Mouse (Mus musculus) limb, embryonic 11.5 days (tissue): ENCODE results near the gene Apoc3. TPM values are rescaled to one million over a fixed set of nuclear protein-coding genes. Genes with fewer than 3 reads are reported as not detected.

Experiments
- ATAC-seq: fragments of 200-750 bp; cut with Nextera tagmentation; 2 replicates; pipeline ENCODE4 v1.8.0; 2017; ENCODE audit warnings: low read depth; ENCODE audit not compliant: insufficient number of reproducible peaks, low FRiP score, low TSS enrichment
- DNase-seq: peaks from one replicate; pipeline ENCODE4 v3.0.0-alpha.2; 2015; ENCODE audit warnings: low spot score
- H3K27ac ChIP-seq: fragments of 300-500 bp; sonication (generic); replicated peaks from 2 replicates; pipeline ENCODE4 v1.5.1; 2014; ENCODE audit warnings: low read depth, mild to moderate bottlenecking, low read length
- H3K27me3 ChIP-seq: fragments of 300-500 bp; sonication (generic); 2 replicates; pipeline ENCODE4 v1.6.1; 2014; ENCODE audit warnings: mild to moderate bottlenecking, low read length, mixed read lengths; ENCODE audit not compliant: control insufficient read depth, insufficient read depth
- H3K36me3 ChIP-seq: fragments of 300-500 bp; sonication (generic); 2 replicates; pipeline ENCODE4 v1.6.1; 2014; ENCODE audit warnings: mild to moderate bottlenecking, low read length, moderate library complexity, mixed read lengths; ENCODE audit not compliant: control insufficient read depth, insufficient read depth
- H3K4me1 ChIP-seq: fragments of 300-500 bp; sonication (generic); 2 replicates; pipeline ENCODE4 v1.6.1; 2014; ENCODE audit warnings: low read length, mixed read lengths; ENCODE audit not compliant: control insufficient read depth, insufficient read depth
- H3K4me2 ChIP-seq: fragments of 300-500 bp; sonication (generic); 2 replicates; pipeline ENCODE4 v1.6.1; 2014; ENCODE audit warnings: low read depth, mild to moderate bottlenecking, moderate library complexity; ENCODE audit not compliant: severe bottlenecking
- H3K4me3 ChIP-seq: fragments of 300-500 bp; sonication (generic); 2 replicates; pipeline ENCODE4 v1.5.1; 2014; ENCODE audit warnings: low read depth, low read length
- H3K9ac ChIP-seq: fragments of 300-500 bp; sonication (generic); 2 replicates; pipeline ENCODE4 v1.6.1; 2014; ENCODE audit warnings: mild to moderate bottlenecking, low read length
- H3K9me3 ChIP-seq: fragments of 300-500 bp; sonication (generic); 2 replicates; pipeline ENCODE4 v1.6.1; 2016; ENCODE audit warnings: low read length; ENCODE audit not compliant: control insufficient read depth
- WGBS: fragments of 180-500 bp; shearing (Covaris S2); extraction: QIAGEN DNeasy Blood & Tissue Kit; methylation state at CpG from one replicate; pipeline ENCODE4 v1.1.7; 2014; 5-methylcytosine and 5-hydroxymethylcytosine counted together
- polyA plus RNA-seq: library from polyadenylated mRNA; unstranded; fragments of >200 nt; fragmentation: Nextera tagmentation; extraction: Ambion mirVana; gene quantifications from 2 replicates; pipeline ENCODE4 v1.2.1, GENCODE M21; 2014

The Apoc3 gene
- not detected in 2 replicates for polyA plus RNA-seq

DNA sequence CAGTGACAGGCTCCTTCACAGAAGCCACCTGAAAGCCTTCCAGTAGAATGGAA, at the start of gene Apoc3:
Gene Apoc3, minus strand, starts transcription at position 41 of the 53 bp plus-strand sequence.
- H3K9me3 ChIP-seq = no peaks in the 10 kb centered on the region
- peaks cover 1% of the 10 kb centered on the region; the same call in 1 of the 2 replicates for H3K4me1 ChIP-seq
- no peak for DNase-seq
- ATAC-seq = no peak
- no peak within 1 kb of the TSS for H3K4me2 ChIP-seq
- no peak within 1 kb of the TSS for H3K9ac ChIP-seq
- H3K36me3 ChIP-seq = no peaks in the 10 kb centered on the region
- H3K27ac ChIP-seq = no peak within 1 kb of the TSS
- no peaks in the 10 kb centered on the region for H3K27me3 ChIP-seq
- H3K4me3 ChIP-seq = no peak within 1 kb of the TSS

DNA sequence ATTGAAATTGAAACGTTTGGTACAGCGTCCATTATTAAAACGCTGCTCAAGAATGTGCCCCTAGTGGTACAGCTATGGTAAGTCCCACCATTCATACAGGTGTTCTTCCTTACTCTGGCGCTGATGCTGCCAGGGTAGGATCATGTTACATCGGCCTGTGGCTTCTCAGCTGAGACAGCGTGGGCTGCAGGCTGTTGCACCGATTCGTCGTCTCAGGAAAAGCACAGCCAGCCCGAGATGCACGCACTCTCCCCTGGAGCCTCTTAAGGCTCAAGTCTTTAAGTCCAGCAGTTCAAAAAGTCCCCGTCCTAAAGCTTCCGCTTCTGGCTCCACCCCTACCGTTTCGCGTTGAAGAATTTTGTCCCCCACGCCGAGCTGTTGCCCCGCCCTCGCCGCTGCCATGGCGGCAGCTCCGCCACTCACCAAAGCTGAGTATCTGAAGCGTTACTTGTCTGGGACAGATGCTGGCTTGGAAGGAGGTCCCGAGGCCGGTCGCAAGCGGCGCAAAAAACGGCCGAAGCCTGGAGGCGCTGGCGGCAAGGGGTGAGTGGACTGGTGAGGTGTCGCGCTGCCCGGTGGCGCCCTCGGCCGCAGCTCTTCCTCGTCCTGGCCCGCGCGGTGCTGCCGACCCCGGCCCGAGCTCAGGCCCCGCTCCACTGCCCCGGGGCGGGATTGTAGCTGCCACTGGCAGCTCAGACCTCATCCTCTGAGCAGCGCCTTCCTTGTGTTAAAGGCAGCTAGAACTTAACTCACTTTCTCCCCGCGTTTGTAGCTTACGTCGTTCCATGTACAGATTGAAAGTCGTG, 47.4 kb upstream of the Apoc3 start, which contains the start of gene Bud13:
Gene Bud13, plus strand, starts transcription at position 378 of the 806 bp plus-strand sequence.
- under 1% methylated on average over 55 of the region's 55 CpGs for WGBS
- Histone ChIP-seq H3K4me1 (peaks cover 5% of the 10 kb centered on the region), H3K27ac (peak within 1 kb of the TSS; percentile 87), H3K36me3 (peaks cover 15% of the 10 kb centered on the region; the same call in 1 of the 2 replicates), H3K9me3 (no peaks in the 10 kb centered on the region), H3K27me3 (no peaks in the 10 kb centered on the region), H3K9ac (peak within 1 kb of the TSS; percentile 88), H3K4me3 (peak within 1 kb of the TSS; percentile 92), H3K4me2 (peak within 1 kb of the TSS; percentile 64)
- DNase-seq (peak; percentile 93), ATAC-seq (peak; percentile 92)

DNA sequence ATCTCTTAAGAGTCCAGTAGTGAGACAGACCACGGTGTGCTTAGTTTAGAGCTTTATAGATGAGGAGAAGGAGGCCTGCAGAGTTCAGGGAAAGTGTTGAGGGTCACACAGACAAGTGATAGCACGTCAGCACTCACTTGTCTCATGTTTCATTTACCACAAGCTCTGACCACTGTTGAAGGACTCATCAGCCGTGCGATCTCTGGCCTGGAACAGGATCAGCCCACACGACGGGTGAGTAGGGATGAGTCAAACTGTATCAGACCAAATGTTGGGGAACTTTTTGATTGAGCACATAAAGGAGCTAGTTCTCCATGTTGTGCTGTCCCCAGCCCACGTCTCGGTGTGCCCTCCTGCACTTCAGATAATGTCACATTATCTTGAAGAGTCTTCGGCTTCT, 39.1 kb upstream of the Apoc3 start:
- Histone ChIP-seq H3K4me2 (no peak overlapping the region), H3K9ac (no peak overlapping the region), H3K9me3 (no peaks in the 10 kb centered on the region), H3K36me3 (peaks cover 11% of the 10 kb centered on the region), H3K27me3 (peaks cover 4% of the 10 kb centered on the region; the same call in 1 of the 2 replicates), H3K27ac (no peak overlapping the region), H3K4me3 (no peak overlapping the region), H3K4me1 (0 out of 2 replicates have a peak, but pooled peaks cover 3% of the 10 kb centered on the region)
- 86% methylated on average over 9 of the region's 9 CpGs for WGBS
- ATAC-seq (no peak), DNase-seq (no peak)

DNA sequence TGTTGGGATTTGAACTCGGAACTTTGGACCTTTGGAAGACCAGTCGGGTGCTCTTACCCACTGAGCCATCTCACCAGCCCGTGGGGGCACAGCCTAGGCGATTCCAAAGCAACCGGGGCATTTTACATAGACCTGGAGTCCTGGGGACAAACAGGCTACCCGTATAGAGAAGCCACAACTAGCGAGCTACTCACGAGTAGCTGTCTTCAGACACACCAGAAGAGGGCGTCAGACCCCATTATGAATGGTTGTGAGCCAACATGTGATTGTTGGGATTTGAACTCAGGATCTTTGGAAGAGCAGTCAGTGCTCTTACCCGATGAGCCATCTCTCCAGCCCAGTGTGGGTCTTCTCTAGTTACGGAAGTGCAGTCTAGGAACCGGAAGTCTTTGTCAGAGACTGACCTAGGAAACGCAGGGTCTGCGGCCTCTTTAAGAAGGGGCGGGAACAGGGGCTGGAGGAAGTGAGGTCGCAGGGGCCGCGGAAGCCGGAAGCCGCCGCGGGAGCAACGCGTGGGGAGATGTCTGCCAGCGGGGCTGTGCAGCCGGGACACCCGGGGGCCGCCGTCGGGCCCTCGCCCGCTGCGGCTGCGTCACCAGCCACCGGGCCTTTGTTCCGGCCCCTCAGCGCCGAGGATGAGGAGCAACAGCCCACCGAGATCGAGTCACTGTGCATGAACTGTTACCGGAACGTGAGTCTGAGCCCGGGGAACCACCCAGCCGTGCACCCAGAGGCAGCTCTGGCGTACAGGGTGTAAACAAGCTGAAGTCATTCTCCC, 37.4 kb upstream of the Apoc3 start, which contains the start of gene Zpr1:
Gene Zpr1, plus strand, starts transcription at position 388 of the 778 bp plus-strand sequence.
- Histone ChIP-seq H3K27ac (no peak within 1 kb of the TSS), H3K36me3 (peaks cover 6% of the 10 kb centered on the region), H3K4me1 (0 out of 2 replicates have a peak, but pooled peaks cover 3% of the 10 kb centered on the region), H3K4me3 (peak within 1 kb of the TSS; percentile 88), H3K4me2 (peak within 1 kb of the TSS; percentile 84), H3K9me3 (no peaks in the 10 kb centered on the region), H3K27me3 (peaks cover 4% of the 10 kb centered on the region; the same call in 1 of the 2 replicates), H3K9ac (peak within 1 kb of the TSS; percentile 63)
- ATAC-seq = peak; percentile 88
- DNase-seq = peak; percentile 91
- WGBS = 7% methylated on average over 45 of the region's 45 CpGs

DNA sequence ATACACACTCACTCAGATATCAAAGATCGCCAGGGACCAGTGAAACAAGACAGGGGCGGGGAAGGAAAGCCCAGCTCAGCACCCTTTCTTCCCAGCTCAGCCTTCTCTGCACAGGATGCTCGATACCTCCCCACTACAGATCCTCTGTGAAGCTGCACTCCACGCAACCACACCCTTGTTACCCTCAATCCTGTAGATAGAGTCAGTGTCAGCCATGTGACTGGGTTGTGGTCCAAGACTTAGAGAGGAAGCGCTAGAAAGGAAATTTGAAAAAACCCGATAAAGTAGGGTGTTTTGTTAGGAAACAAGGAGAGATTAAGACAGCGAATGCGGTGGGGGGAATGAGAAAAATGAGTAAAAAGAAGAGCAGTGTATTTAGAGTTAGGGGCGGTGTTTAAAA, 36.6 kb upstream of the Apoc3 start:
- DNase-seq = no peak
- 84% methylated on average over 9 of the region's 9 CpGs for WGBS
- no peak for ATAC-seq
- H3K27ac ChIP-seq = no peak overlapping the region
- H3K4me3 ChIP-seq = no peak overlapping the region
- no peak overlapping the region for H3K9ac ChIP-seq
- 0 out of 2 replicates have a peak, but pooled peaks cover 3% of the 10 kb centered on the region for H3K4me1 ChIP-seq
- no peaks in the 10 kb centered on the region for H3K9me3 ChIP-seq
- peaks cover 6% of the 10 kb centered on the region for H3K36me3 ChIP-seq
- peaks cover 4% of the 10 kb centered on the region; the same call in 1 of the 2 replicates for H3K27me3 ChIP-seq
- no peak overlapping the region for H3K4me2 ChIP-seq

DNA sequence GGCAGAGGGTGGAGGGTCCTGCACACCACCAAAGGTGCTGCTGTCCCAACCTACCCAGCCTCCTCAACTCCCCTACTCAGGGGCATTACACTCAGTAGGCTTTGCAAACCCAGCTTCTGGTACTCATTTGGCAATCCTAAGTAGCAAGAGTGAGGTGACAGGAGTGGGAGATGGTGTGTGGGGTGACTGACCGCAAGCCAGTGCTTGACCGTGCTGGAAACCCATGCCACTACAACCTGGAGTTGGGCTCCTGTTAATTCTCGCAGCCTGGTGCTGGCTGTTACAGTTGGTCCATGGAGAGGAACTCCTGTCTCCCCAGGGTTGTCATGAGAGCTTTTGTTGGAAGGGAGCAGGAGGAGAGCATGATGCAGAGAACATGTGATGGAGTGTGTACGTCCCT, 35.3 kb upstream of the Apoc3 start:
- no peak overlapping the region for H3K4me2 ChIP-seq
- no peaks in the 10 kb centered on the region for H3K9me3 ChIP-seq
- no peak overlapping the region for H3K9ac ChIP-seq
- no peak for DNase-seq
- peaks cover 4% of the 10 kb centered on the region; the same call in 1 of the 2 replicates for H3K27me3 ChIP-seq
- H3K36me3 ChIP-seq = peaks cover under 1% of the 10 kb centered on the region; the same call in 1 of the 2 replicates
- H3K27ac ChIP-seq = no peak overlapping the region
- H3K4me1 ChIP-seq = 0 out of 2 replicates have a peak, but pooled peaks cover 3% of the 10 kb centered on the region
- no peak for ATAC-seq
- WGBS = 89% methylated on average over 4 of the region's 4 CpGs
- no peak overlapping the region for H3K4me3 ChIP-seq

DNA sequence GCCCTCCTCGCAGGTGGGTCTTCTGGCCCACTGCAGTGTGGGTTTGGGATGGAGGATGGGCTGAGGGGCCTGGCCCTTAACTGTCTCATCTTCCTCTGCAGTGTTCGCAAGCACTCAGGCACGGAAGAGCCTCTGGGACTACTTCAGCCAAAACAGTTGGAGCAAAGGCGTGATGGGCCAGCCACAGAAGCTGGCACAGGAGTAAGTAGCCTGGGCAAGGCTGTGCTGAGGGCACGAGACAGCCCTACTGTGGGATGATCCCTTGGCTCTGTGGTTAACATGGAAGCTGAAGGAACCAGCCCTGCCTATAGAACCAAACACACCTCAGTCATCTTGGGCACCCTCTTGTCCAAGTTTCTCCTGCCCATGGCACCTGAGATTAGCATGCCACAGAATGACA, 33.7 kb upstream of the Apoc3 start:
- Histone ChIP-seq H3K4me3 (no peak overlapping the region), H3K27me3 (peaks cover 4% of the 10 kb centered on the region; the same call in 1 of the 2 replicates), H3K4me1 (0 out of 2 replicates have a peak, but pooled peaks cover 3% of the 10 kb centered on the region), H3K9ac (no peak overlapping the region), H3K9me3 (no peaks in the 10 kb centered on the region), H3K36me3 (no peaks in the 10 kb centered on the region), H3K4me2 (no peak overlapping the region), H3K27ac (no peak overlapping the region)
- 91% methylated on average over 5 of the region's 5 CpGs for WGBS
- DNase-seq (no peak), ATAC-seq (no peak)

DNA sequence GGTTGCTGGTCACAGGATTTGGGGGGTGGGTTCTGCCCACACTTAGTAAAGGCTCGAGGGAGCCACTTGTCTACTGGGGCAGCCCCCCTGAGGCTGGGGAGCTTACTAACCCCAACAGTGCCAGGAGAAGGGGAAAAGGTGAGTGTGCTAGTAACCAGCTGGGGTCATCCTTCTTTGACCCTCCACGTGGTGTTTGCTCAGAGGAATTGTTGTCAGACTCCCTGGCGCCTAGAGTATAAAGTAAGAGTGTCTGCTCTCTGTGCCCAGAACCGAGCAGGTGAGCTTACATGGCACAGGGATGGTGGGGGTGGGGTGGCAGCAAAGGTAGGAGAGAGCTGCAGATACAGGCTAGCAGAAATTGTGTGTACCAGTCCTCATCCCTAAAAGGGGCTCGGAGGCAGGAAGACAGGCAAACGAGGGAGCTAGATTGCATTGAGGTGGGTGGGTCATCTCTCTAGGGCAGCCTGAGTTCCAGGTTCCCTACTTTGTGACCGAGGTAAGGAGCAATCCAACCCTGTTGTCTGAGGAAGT, 33.0 kb upstream of the Apoc3 start, which contains the start of gene Apoa5:
Gene Apoa5, plus strand, starts transcription at position 291 of the 531 bp plus-strand sequence.
- 0 out of 2 replicates have a peak, but pooled peaks cover 3% of the 10 kb centered on the region for H3K4me1 ChIP-seq
- no peaks in the 10 kb centered on the region for H3K36me3 ChIP-seq
- ATAC-seq (no peak), DNase-seq (no peak)
- 60% methylated on average over 7 of the region's 7 CpGs for WGBS
- no peak within 1 kb of the TSS for H3K9ac ChIP-seq
- H3K27ac ChIP-seq = no peak within 1 kb of the TSS
- H3K4me3 ChIP-seq = no peak within 1 kb of the TSS
- no peaks in the 10 kb centered on the region for H3K9me3 ChIP-seq
- peaks cover 4% of the 10 kb centered on the region; the same call in 1 of the 2 replicates for H3K27me3 ChIP-seq
- no peak within 1 kb of the TSS for H3K4me2 ChIP-seq
